Mouse (Mus musculus) liver, postnatal 0 days (tissue): ENCODE measurements around the gene Rab5if. TPM values are rescaled to one million over a fixed set of nuclear protein-coding genes. Genes with fewer than 3 reads are reported as not detected.
"Not testable (repeated sequence)": the region's sequence is repeated elsewhere in the genome, so short reads cannot be mapped to it uniquely, and the experiment has no call there.

ENCODE experiments used
- ATAC-seq: fragments of 200-750 bp; cut with Nextera tagmentation; 2 replicates; pipeline ENCODE4 v1.8.0; 2017; ENCODE audit warnings: mild to moderate bottlenecking, moderate library complexity
- DNase-seq: peaks from one replicate; pipeline ENCODE4 v3.0.0-alpha.2; 2016
- H3K27ac ChIP-seq: fragments of 300-500 bp; sonication (generic); 2 replicates; pipeline ENCODE4 v1.5.1; 2014; ENCODE audit warnings: antibody characterized with exemption, moderate library complexity, mild to moderate bottlenecking, low read depth
- H3K27me3 ChIP-seq: fragments of 300-500 bp; sonication (generic); 2 replicates; pipeline ENCODE4 v1.6.1; 2014; ENCODE audit warnings: low read length, control low read depth, mixed read lengths; ENCODE audit not compliant: insufficient read depth
- H3K36me3 ChIP-seq: fragments of 300-500 bp; sonication (generic); replicated peaks from 2 replicates; pipeline ENCODE4 v1.6.1; 2014; ENCODE audit warnings: mild to moderate bottlenecking, control low read depth, low read length, moderate library complexity, mixed read lengths; ENCODE audit not compliant: insufficient read depth
- H3K4me1 ChIP-seq: fragments of 300-500 bp; sonication (generic); 2 replicates; pipeline ENCODE4 v1.6.1; 2014; ENCODE audit warnings: antibody characterized with exemption, mild to moderate bottlenecking, control low read depth; ENCODE audit not compliant: insufficient read depth
- H3K4me2 ChIP-seq: fragments of 300-500 bp; sonication (generic); 2 replicates; pipeline ENCODE4 v1.6.1; 2014; ENCODE audit warnings: low read depth, mild to moderate bottlenecking, low read length, moderate library complexity, mixed read lengths
- H3K4me3 ChIP-seq: fragments of 300-500 bp; sonication (generic); 2 replicates; pipeline ENCODE4 v1.5.1; 2014; ENCODE audit warnings: low read depth, low read length
- H3K9ac ChIP-seq: fragments of 300-500 bp; sonication (generic); replicated peaks from 2 replicates; pipeline ENCODE4 v1.6.1; 2014; ENCODE audit warnings: mild to moderate bottlenecking, moderate library complexity
- H3K9me3 ChIP-seq: fragments of 300-500 bp; sonication (generic); 2 replicates; pipeline ENCODE4 v1.6.1; 2016; ENCODE audit warnings: mild to moderate bottlenecking, control low read depth, low read length, mixed read lengths
- CTCF ChIP-seq: sonication (generic); IDR thresholded peaks from 2 replicates; pipeline ENCODE4 v1.5.1; 2016; ENCODE audit warnings: antibody characterized with exemption, low read depth
- EP300 ChIP-seq: IDR thresholded peaks from 2 replicates; pipeline ENCODE4 v1.6.1; 2016; ENCODE audit warnings: antibody characterized with exemption, low read depth, mild to moderate bottlenecking
- WGBS: fragments of 180-500 bp; shearing (Covaris S2); extraction: QIAGEN DNeasy Blood & Tissue Kit; methylation state at CpG from one replicate; pipeline ENCODE4 v1.1.7; 2014; ENCODE audit not compliant: insufficient replicate concordance; 5-methylcytosine and 5-hydroxymethylcytosine counted together
- polyA plus RNA-seq: library from polyadenylated mRNA; unstranded; fragments of >200 nt; fragmentation: Nextera tagmentation; extraction: Ambion mirVana; gene quantifications from 2 replicates; pipeline ENCODE4 v1.2.1, GENCODE M21; 2015

Rab5if gene
- polyA plus RNA-seq, 1 experiment from 2014 or later = 190 TPM

GRCm38 (mm10) chr2:156899184-156899583 is 36.3 kb downstream of the Rab5if start:
- Histone ChIP-seq H3K9ac (no peak overlapping the region), H3K9me3 (no peaks in the 10 kb centered on the region), H3K27ac (no peak overlapping the region), H3K36me3 (no peaks in the 10 kb centered on the region), H3K4me2 (no peak overlapping the region), H3K4me3 (no peak overlapping the region), H3K4me1 (peaks cover 8% of the 10 kb centered on the region), H3K27me3 (no peaks in the 10 kb centered on the region)
- DNase-seq (no peak), ATAC-seq (no peak)
- WGBS = 68% methylated on average over 4 of the region's 4 CpGs
- TF ChIP-seq CTCF = no peak
- no peak for TF ChIP-seq EP300

GRCm38 (mm10) chr2:156901344-156901743 is 38.4 kb downstream of the Rab5if start:
- WGBS = 88% methylated on average over 2 of the region's 2 CpGs
- ATAC-seq = no peak
- Histone ChIP-seq H3K4me3 (no peak overlapping the region), H3K4me2 (no peak overlapping the region), H3K9ac (no peak overlapping the region), H3K36me3 (no peaks in the 10 kb centered on the region), H3K9me3 (no peaks in the 10 kb centered on the region), H3K4me1 (peaks cover 8% of the 10 kb centered on the region), H3K27me3 (no peaks in the 10 kb centered on the region), H3K27ac (no peak overlapping the region)
- DNase-seq = no peak
- no peak for TF ChIP-seq CTCF
- no peak for TF ChIP-seq EP300

DNA sequence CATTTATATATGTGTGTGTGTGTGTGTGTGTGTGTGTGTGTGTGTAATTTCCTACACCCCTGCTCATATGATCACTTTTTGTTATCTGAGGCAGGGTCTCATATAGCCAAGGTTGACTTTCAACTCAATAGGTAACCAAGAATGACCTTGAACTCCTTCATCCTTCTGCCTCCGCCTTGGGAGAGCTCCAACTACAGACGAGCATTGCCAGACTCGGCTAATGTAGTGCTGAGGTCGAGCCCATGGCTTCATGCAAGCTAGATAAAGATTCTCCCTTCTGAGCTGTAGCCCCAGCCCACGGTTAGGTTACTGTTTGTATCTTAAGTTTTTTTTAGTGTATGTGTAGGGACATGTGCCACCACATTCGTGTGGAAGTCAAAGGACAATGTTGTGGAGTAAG is 39.0 kb downstream of the Rab5if start:
- Histone ChIP-seq H3K4me1 (peaks cover 8% of the 10 kb centered on the region), H3K9ac (no peak overlapping the region), H3K9me3 (no peaks in the 10 kb centered on the region), H3K4me2 (no peak overlapping the region), H3K27me3 (no peaks in the 10 kb centered on the region), H3K27ac (no peak overlapping the region), H3K36me3 (no peaks in the 10 kb centered on the region), H3K4me3 (no peak overlapping the region)
- no peak for ATAC-seq
- TF ChIP-seq CTCF (no peak), EP300 (no peak)
- WGBS = 62% methylated on average over 6 of the region's 6 CpGs
- no peak for DNase-seq

GRCm38 (mm10) chr2:156902411-156902810 is 39.5 kb downstream of the Rab5if start:
- 88% methylated on average over 3 of the region's 4 CpGs for WGBS
- not testable (repeated sequence) for ATAC-seq, H3K27ac ChIP-seq, H3K27me3 ChIP-seq, DNase-seq, H3K4me2 ChIP-seq, H3K4me3 ChIP-seq, H3K36me3 ChIP-seq, H3K4me1 ChIP-seq, H3K9ac ChIP-seq, H3K9me3 ChIP-seq

GRCm38 (mm10) chr2:156903367-156903766 is 40.4 kb downstream of the Rab5if start:
- H3K9ac ChIP-seq = no peak overlapping the region
- H3K4me3 ChIP-seq = no peak overlapping the region
- H3K9me3 ChIP-seq = no peaks in the 10 kb centered on the region
- H3K36me3 ChIP-seq = no peaks in the 10 kb centered on the region
- H3K27me3 ChIP-seq = no peaks in the 10 kb centered on the region
- ATAC-seq (no peak), DNase-seq (no peak)
- H3K4me2 ChIP-seq = no peak overlapping the region
- TF ChIP-seq CTCF (peak; percentile 55), EP300 (no peak)
- 40% methylated on average over 2 of the region's 2 CpGs for WGBS
- H3K4me1 ChIP-seq = peaks cover 1% of the 10 kb centered on the region
- H3K27ac ChIP-seq = no peak overlapping the region

- 45% methylated on average over 6 of the region's 6 CpGs for WGBS
- H3K4me1 ChIP-seq = no peaks in the 10 kb centered on the region
- no peak for ATAC-seq
- no peak overlapping the region for H3K4me2 ChIP-seq
- H3K9ac ChIP-seq = no peak overlapping the region
- H3K27me3 ChIP-seq = no peaks in the 10 kb centered on the region
- no peak overlapping the region for H3K4me3 ChIP-seq
- no peaks in the 10 kb centered on the region for H3K9me3 ChIP-seq
- H3K36me3 ChIP-seq = no peaks in the 10 kb centered on the region
- H3K27ac ChIP-seq = no peak overlapping the region
- TF ChIP-seq CTCF (peak; percentile 74), EP300 (no peak)
- peak; percentile 51 for DNase-seq
Observed at GRCm38 (mm10) chr2:156904976-156905717, 42.2 kb downstream of the Rab5if start.

DNA sequence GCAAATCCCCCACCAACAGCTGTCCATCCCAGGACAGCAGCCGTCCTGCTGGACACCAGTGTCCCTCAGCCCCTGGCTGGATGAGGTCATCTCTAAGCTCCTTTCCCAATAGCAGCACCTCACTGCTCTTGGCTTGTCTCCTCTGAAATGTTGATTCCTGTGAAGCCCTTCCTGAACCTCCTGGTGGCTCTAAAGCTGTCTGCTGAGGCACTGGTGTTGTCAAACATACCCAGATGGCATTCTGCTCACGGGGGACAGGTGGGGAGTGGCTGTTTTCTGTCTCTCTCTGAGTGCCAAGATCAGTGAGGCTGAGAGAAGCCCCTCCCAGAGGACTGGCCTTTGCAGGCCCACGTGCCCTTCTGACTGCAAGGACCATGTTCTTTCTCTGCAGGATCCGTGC is 43.0 kb downstream of the Rab5if start:
- WGBS = 47% methylated on average over 4 of the region's 4 CpGs

More for the DNA sequence above, 43.0 kb downstream of the Rab5if start:
- not testable (repeated sequence) for H3K4me3 ChIP-seq, H3K4me2 ChIP-seq, H3K27me3 ChIP-seq, H3K4me1 ChIP-seq, H3K36me3 ChIP-seq, DNase-seq, H3K9ac ChIP-seq, H3K27ac ChIP-seq, ATAC-seq, H3K9me3 ChIP-seq
